33 mouse cellular contexts compared by ENCODE assay signal in the genomic region with DNA sequence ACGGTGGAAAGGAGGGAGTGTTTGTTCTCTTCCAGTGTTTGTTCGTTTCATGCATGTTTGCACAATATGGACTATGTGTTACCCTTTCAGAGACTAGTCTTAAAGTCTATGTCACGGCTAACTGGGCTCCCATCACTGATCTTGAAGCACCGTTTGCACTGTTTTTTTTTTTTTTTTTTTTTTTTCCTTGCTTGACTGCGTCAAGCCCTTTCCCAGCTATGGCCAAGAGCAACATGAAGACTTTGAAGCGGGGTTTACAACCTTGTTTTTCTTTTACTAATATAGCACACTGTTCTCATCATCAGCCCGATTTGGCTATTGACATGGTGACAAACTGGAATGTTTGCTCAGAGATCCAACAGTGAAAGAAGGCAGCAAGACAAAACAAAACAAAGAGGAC.
A peak's percentile ranks its signal among the peaks of the same experiment; 100 is the strongest.
DNase-seq lines count a peak whose midpoint lies in the region; ATAC-seq and TF ChIP-seq lines count a peak whose summit lies in the region.
"Had no signal": no experiment of that assay in that cellular context is flagged by ENCODE, and none has a peak within 500 bp of the region (broad histone marks: within the 10 kb centered on the region; RNA-seq: fewer than 3 reads in every experiment).

No protein-coding gene starts in this region.

- TF ChIP-seq CTCF in lung, postnatal 0 days (IDR thresholded peaks at IDR 0.05): no peak

- no peak for TF ChIP-seq EP300 in lung, postnatal 0 days (IDR thresholded peaks at IDR 0.05)

- WGBS in kidney, embryonic 15.5 days: 27% methylated on average over 7 of the region's 7 CpGs
- WGBS in lung, postnatal 0 days: 56% methylated on average over 7 of the region's 7 CpGs
- 82% methylated on average over 7 of the region's 7 CpGs for WGBS in limb, embryonic 10.5 days

- H3K36me3 ChIP-seq in kidney, embryonic 15.5 days: no peaks in the 10 kb centered on the region
- no peaks in the 10 kb centered on the region for H3K36me3 ChIP-seq in lung, postnatal 0 days (ENCODE audit: insufficient read depth, low read length)
- no peaks in the 10 kb centered on the region for H3K36me3 ChIP-seq in limb, embryonic 10.5 days
- H3K36me3 ChIP-seq: embryonic facial prominence, embryonic 10.5 days; embryonic facial prominence, embryonic 15.5 days; heart, embryonic 13.5 days; hindbrain, embryonic 10.5 days; hindbrain, embryonic 15.5 days; limb, embryonic 12.5 days; liver, embryonic 13.5 days; midbrain, embryonic 12.5 days; neural tube, embryonic 13.5 days had no signal

- peak; percentile 91 for DNase-seq in heart, adult 11 months
- no peak for DNase-seq in heart, postnatal 4 days
- DNase-seq in kidney, adult 18-20 months: no peak
- peak; percentile 15 for DNase-seq in lung, postnatal 25 days (ENCODE audit: low spot score)
- no peak for DNase-seq in lung, postnatal 0 days (ENCODE audit: low spot score)
- DNase-seq in limb, embryonic 10.5 days (ENCODE audit: low spot score): no peak
- DNase-seq: adrenal gland, adult 2 months; adrenal gland, postnatal 36 days; cerebellum, adult 18-20 months; cerebellum, postnatal 10 days; heart, postnatal 10 days; kidney, adult 11 months; layer of hippocampus, adult 9-11 months; liver, embryonic 13.5 days; lung, embryonic 14.5 days; lung, postnatal 4 days; right cerebral cortex, postnatal 4 days; thymus, postnatal 4 days had no signal

- H3K4me3 ChIP-seq in kidney, embryonic 15.5 days (replicated peaks): no peak overlapping the region
- no peak overlapping the region for H3K4me3 ChIP-seq in lung, postnatal 0 days (ENCODE audit: low read depth, low read length)
- no peak overlapping the region for H3K4me3 ChIP-seq in limb, embryonic 10.5 days
- H3K4me3 ChIP-seq: embryonic facial prominence, embryonic 10.5 days; embryonic facial prominence, embryonic 15.5 days; forebrain, embryonic 13.5 days; heart, embryonic 13.5 days; hindbrain, embryonic 10.5 days; hindbrain, embryonic 15.5 days; limb, embryonic 12.5 days; liver, embryonic 13.5 days; megakaryocyte, embryonic 14.5 days; midbrain, embryonic 12.5 days; neural tube, embryonic 13.5 days had no signal

- H3K4me1 ChIP-seq in kidney, embryonic 15.5 days: peaks cover 8% of the 10 kb centered on the region
- no peaks in the 10 kb centered on the region for H3K4me1 ChIP-seq in lung, postnatal 0 days (ENCODE audit: insufficient read depth, low read depth, low read length)
- H3K4me1 ChIP-seq in limb, embryonic 10.5 days: peaks cover 30% of the 10 kb centered on the region
- H3K4me1 ChIP-seq: embryonic facial prominence, embryonic 15.5 days; heart, embryonic 13.5 days; liver, embryonic 13.5 days; megakaryocyte, embryonic 14.5 days; midbrain, embryonic 12.5 days had no signal

- H3K27ac ChIP-seq in kidney, embryonic 15.5 days: peak overlapping the region; percentile 74; the same call in 1 of the 2 replicates
- H3K27ac ChIP-seq in lung, postnatal 0 days (ENCODE audit: low read length): no peak overlapping the region
- peak overlapping the region; percentile 84; the same call in 1 of the 2 replicates for H3K27ac ChIP-seq in limb, embryonic 10.5 days
- H3K27ac ChIP-seq: embryonic facial prominence, embryonic 10.5 days; embryonic facial prominence, embryonic 15.5 days; forebrain, embryonic 13.5 days; heart, embryonic 13.5 days; hindbrain, embryonic 10.5 days; hindbrain, embryonic 15.5 days; liver, embryonic 13.5 days; midbrain, embryonic 12.5 days; neural tube, embryonic 13.5 days had no signal

- peak; percentile 75 for ATAC-seq in kidney, embryonic 15.5 days (replicated peaks; ENCODE audit: low FRiP score)
- no peak for ATAC-seq in lung, postnatal 0 days
- ATAC-seq in monocyte, adult 5-6 weeks (replicated peaks; ENCODE audit: insufficient number of reproducible peaks, low FRiP score, low TSS enrichment, poor library complexity, severe bottlenecking): no peak
- ATAC-seq: activated CD4-positive, CD25-positive, alpha-beta regulatory T cell, adult 4 months; CD4-positive, CD25-positive, alpha-beta regulatory T cell, adult 4 months; forebrain, embryonic 13.5 days; inflammation-experienced regulatory T-cells, adult 6 months had no signal

- H3K4me2 ChIP-seq in kidney, embryonic 15.5 days: peak overlapping the region; percentile 36
- H3K4me2 ChIP-seq in lung, postnatal 0 days (replicated peaks; ENCODE audit: low read depth, low read length): no peak overlapping the region
- H3K4me2 ChIP-seq: embryonic facial prominence, embryonic 15.5 days; forebrain, embryonic 13.5 days; heart, embryonic 13.5 days; hindbrain, embryonic 15.5 days; limb, embryonic 12.5 days; liver, embryonic 13.5 days; lung, embryonic 14.5 days; midbrain, embryonic 12.5 days; neural tube, embryonic 13.5 days had no signal

- no peak overlapping the region for H3K9ac ChIP-seq in kidney, embryonic 15.5 days
- H3K9ac ChIP-seq in lung, postnatal 0 days (replicated peaks; ENCODE audit: low read depth): no peak overlapping the region
- H3K9ac ChIP-seq: embryonic facial prominence, embryonic 15.5 days; forebrain, embryonic 13.5 days; heart, embryonic 13.5 days; hindbrain, embryonic 15.5 days; limb, embryonic 12.5 days; liver, embryonic 13.5 days; lung, embryonic 14.5 days; midbrain, embryonic 12.5 days; neural tube, embryonic 13.5 days had no signal

- H3K9me3 ChIP-seq in kidney, embryonic 15.5 days (replicated peaks): no peaks in the 10 kb centered on the region
- no peaks in the 10 kb centered on the region for H3K9me3 ChIP-seq in lung, postnatal 0 days (ENCODE audit: low read length)
- H3K9me3 ChIP-seq in limb, embryonic 10.5 days (replicated peaks): no peaks in the 10 kb centered on the region
- H3K9me3 ChIP-seq: embryonic facial prominence, embryonic 10.5 days; embryonic facial prominence, embryonic 15.5 days; forebrain, embryonic 13.5 days; heart, embryonic 13.5 days; hindbrain, embryonic 10.5 days; hindbrain, embryonic 15.5 days; limb, embryonic 12.5 days; liver, embryonic 13.5 days; midbrain, embryonic 12.5 days; neural tube, embryonic 13.5 days had no signal

- H3K27me3 ChIP-seq in kidney, embryonic 15.5 days: no peaks in the 10 kb centered on the region
- no peaks in the 10 kb centered on the region for H3K27me3 ChIP-seq in lung, postnatal 0 days (replicated peaks; ENCODE audit: insufficient read depth, low read length)
- no peaks in the 10 kb centered on the region for H3K27me3 ChIP-seq in limb, embryonic 10.5 days (ENCODE audit: low read depth, poor library complexity, severe bottlenecking)
- H3K27me3 ChIP-seq: embryonic facial prominence, embryonic 15.5 days; forebrain, embryonic 13.5 days; heart, embryonic 13.5 days; hindbrain, embryonic 15.5 days; limb, embryonic 12.5 days; liver, embryonic 13.5 days; megakaryocyte, embryonic 14.5 days; midbrain, embryonic 12.5 days; neural tube, embryonic 13.5 days had no signal

Comparison
In these comparisons a context has a peak if more than half of its experiments do, and no peak if none do; other contexts are left out.
1. DNase-seq: peak in heart, adult 11 months (single experiment) and lung, postnatal 25 days (single experiment); none in heart, postnatal 4 days (single experiment), kidney, adult 18-20 months (single experiment), lung, postnatal 0 days (single experiment) and limb, embryonic 10.5 days (single experiment).